In the genomic region with DNA sequence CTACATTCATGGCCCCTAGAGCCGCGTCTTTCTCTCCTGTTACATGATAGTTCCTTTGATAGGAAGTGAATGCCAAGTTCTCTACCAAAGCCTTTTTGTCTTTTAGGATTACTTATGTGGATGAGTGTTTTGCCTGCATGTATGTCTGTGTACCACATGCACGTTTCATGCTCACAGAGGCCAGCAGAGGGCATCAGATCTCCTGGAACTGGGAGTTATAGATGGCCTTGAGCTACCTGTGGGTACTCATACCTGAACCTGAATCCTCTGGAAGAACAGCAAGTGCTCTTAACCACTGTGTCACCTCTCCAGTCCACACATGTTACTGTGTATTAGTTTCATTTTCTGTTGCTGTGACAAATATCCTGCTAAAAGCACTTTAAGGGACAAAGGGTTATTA, we compare ENCODE assay signal across 11 mouse cellular contexts. TPM values are rescaled to one million over a fixed set of nuclear protein-coding genes. Genes with fewer than 3 reads are reported as not detected.
A peak's percentile ranks its signal among the peaks of the same experiment; 100 is the strongest.
DNase-seq lines count a peak whose midpoint lies in the region; ATAC-seq and TF ChIP-seq lines count a peak whose summit lies in the region.
"Had no signal": no experiment of that assay in that cellular context is flagged by ENCODE, and none has a peak within 500 bp of the region (broad histone marks: within the 10 kb centered on the region; RNA-seq: fewer than 3 reads in every experiment).

No protein-coding gene starts in this region.

- no peak overlapping the region for H3K4me3 ChIP-seq in heart, adult 2 months
- no peak overlapping the region for H3K4me3 ChIP-seq in heart, embryonic 11.5 days (ENCODE audit: low read depth, low read length)
- no peak overlapping the region for H3K4me3 ChIP-seq in small intestine, adult 2 months (ENCODE audit: low read depth, low read length)
- H3K4me3 ChIP-seq: embryonic facial prominence, embryonic 12.5 days; limb, embryonic 15.5 days; stomach, embryonic 15.5 days had no signal

- H3K4me1 ChIP-seq in heart, adult 2 months (ENCODE audit: control insufficient read depth, insufficient read depth, low read length) = peaks cover 3% of the 10 kb centered on the region; the same call in 1 of the 2 replicates
- H3K4me1 ChIP-seq in heart, embryonic 11.5 days (ENCODE audit: control insufficient read depth, insufficient read depth, low read length) = peaks cover 15% of the 10 kb centered on the region
- H3K4me1 ChIP-seq in small intestine, adult 2 months (ENCODE audit: control insufficient read depth, insufficient read depth, insufficient read length, low read length) = peaks cover 4% of the 10 kb centered on the region

- intact Hi-C loops in heart, adult 2 months (cut with DNase I) = loop anchor here (1.0 to 5.0 kb wide), 3 partner anchors 42 to 100 kb away; a partner anchor contains a TSS

- no peaks in the 10 kb centered on the region for H3K36me3 ChIP-seq in heart, adult 2 months (ENCODE audit: control insufficient read depth, insufficient read depth, low read length)
- H3K36me3 ChIP-seq in heart, embryonic 11.5 days (ENCODE audit: control insufficient read depth, insufficient read depth, low read length) = peaks cover 33% of the 10 kb centered on the region
- peaks cover 39% of the 10 kb centered on the region for H3K36me3 ChIP-seq in small intestine, adult 2 months (ENCODE audit: control insufficient read depth, insufficient read depth, low read length)

- no peaks in the 10 kb centered on the region for H3K9me3 ChIP-seq in heart, embryonic 11.5 days (replicated peaks; ENCODE audit: control insufficient read depth, low read length)
- H3K9me3 ChIP-seq: embryonic facial prominence, embryonic 12.5 days; limb, embryonic 15.5 days; stomach, embryonic 15.5 days had no signal

- TF ChIP-seq POLR2A in heart, adult 2 months (IDR thresholded peaks at IDR 0.05; ENCODE audit: insufficient read depth, low read depth, low read length) = no peak
- no peak for TF ChIP-seq POLR2A in small intestine, adult 2 months (IDR thresholded peaks at IDR 0.05; ENCODE audit: low read depth, low read length)

- no peak overlapping the region for H3K9ac ChIP-seq in heart, adult 2 months (ENCODE audit: low read depth, low read length)
- no peak overlapping the region for H3K9ac ChIP-seq in heart, embryonic 11.5 days (ENCODE audit: low read depth, low read length)
- H3K9ac ChIP-seq: embryonic facial prominence, embryonic 12.5 days; limb, embryonic 15.5 days; stomach, embryonic 15.5 days had no signal

- TF ChIP-seq CTCF in heart, adult 2 months (IDR thresholded peaks at IDR 0.05) = peak; percentile 73
- peak; percentile 34; the same call in 1 of the 2 replicates for TF ChIP-seq CTCF in small intestine, adult 2 months (IDR thresholded peaks at IDR 0.05; ENCODE audit: extremely low read depth, insufficient read length, insufficient replicate concordance, low read depth, low read length)

- WGBS in heart, adult 2 months = 67% methylated on average over 3 of the region's 3 CpGs
- WGBS in heart, embryonic 11.5 days (ENCODE audit: insufficient replicate concordance) = 63% methylated on average over 3 of the region's 3 CpGs
- WGBS in small intestine, adult 2 months = 65% methylated on average over 3 of the region's 3 CpGs

- DNase-seq in heart, adult 2 months = peak; percentile 36 to 48
- peak; percentile 69 to 71 for DNase-seq in B cell, adult 2 months
- peak; percentile 53 for DNase-seq in NIH3T3 (ENCODE audit: low read depth)
- peak; percentile 76 for DNase-seq in kidney, adult 9 months
- DNase-seq in testis, postnatal 10 days (ENCODE audit: low spot score) = no peak
- no peak for DNase-seq in testis, postnatal 14 days (ENCODE audit: low spot score)

- H3K27me3 ChIP-seq in heart, adult 2 months (ENCODE audit: control insufficient read depth, insufficient read depth, low read length) = peaks cover 7% of the 10 kb centered on the region; the same call in 1 of the 2 replicates
- peaks cover 4% of the 10 kb centered on the region for H3K27me3 ChIP-seq in heart, embryonic 11.5 days (ENCODE audit: control insufficient read depth, insufficient read depth, low read length)
- H3K27me3 ChIP-seq in small intestine, adult 2 months (ENCODE audit: control insufficient read depth, insufficient read depth, low read length) = peaks cover 9% of the 10 kb centered on the region

- H3K27ac ChIP-seq in heart, adult 2 months = no peak overlapping the region
- H3K27ac ChIP-seq in heart, embryonic 11.5 days (ENCODE audit: low read depth, low read length) = no peak overlapping the region
- no peak overlapping the region for H3K27ac ChIP-seq in small intestine, adult 2 months (ENCODE audit: insufficient read depth, low read depth, low read length)
- H3K27ac ChIP-seq: embryonic facial prominence, embryonic 12.5 days; limb, embryonic 15.5 days; stomach, embryonic 15.5 days had no signal

- H3K79me2 ChIP-seq in heart, adult 2 months (replicated peaks; ENCODE audit: control insufficient read depth, insufficient read depth, low read length) = no peaks in the 10 kb centered on the region

- TF ChIP-seq EP300 in heart, adult 2 months (IDR thresholded peaks at IDR 0.05; ENCODE audit: insufficient read depth, low read depth, low read length) = no peak

- H3K4me2 ChIP-seq in heart, embryonic 11.5 days = no peak overlapping the region
- H3K4me2 ChIP-seq: embryonic facial prominence, embryonic 12.5 days; limb, embryonic 15.5 days; stomach, embryonic 15.5 days had no signal

- no peak for ATAC-seq in heart, embryonic 11.5 days (replicated peaks; ENCODE audit: insufficient number of reproducible peaks, low FRiP score, low TSS enrichment)

RNA-seq across cellular contexts. Expression of a gene that starts 4.1 kb away (rescaled TPM):
- total RNA-seq in heart, adult 2 months (2021) = under 1 TPM; 0.42 to 0.75 TPM
- 1.9 and 2.1 TPM in 2 replicates for polyA plus RNA-seq in heart, adult 2 months (2012; rRNA removed)
- 2.7 and 3.3 TPM in 2 replicates for polyA plus RNA-seq in heart, embryonic 11.5 days (2014; fragmentation: Nextera tagmentation; extraction: Ambion mirVana)
- 1.3 and 2.0 TPM in 2 replicates for polyA plus RNA-seq in small intestine, adult 2 months (2012; rRNA removed)

RNA-seq across cellular contexts. Expression of a gene that starts 13.0 kb away (rescaled TPM):
- 10 to 100 TPM in 1 of 2 experiments, 1 to 10 TPM in 1; 6.9 to 10.2 TPM for total RNA-seq in heart, adult 2 months (2021)
- polyA plus RNA-seq in heart, adult 2 months (2012; rRNA removed) = 12.6 and 16.0 TPM in 2 replicates
- polyA plus RNA-seq in heart, embryonic 11.5 days (2014; fragmentation: Nextera tagmentation; extraction: Ambion mirVana) = 15.3 and 15.9 TPM in 2 replicates
- polyA plus RNA-seq in small intestine, adult 2 months (2012; rRNA removed) = 20.6 and 20.8 TPM in 2 replicates

RNA-seq across cellular contexts. Expression of a gene that starts 24.1 kb away (rescaled TPM):
- 10 to 100 TPM; 20.3 to 21.7 TPM for total RNA-seq in heart, adult 2 months (2021)
- polyA plus RNA-seq in heart, adult 2 months (2012; rRNA removed) = 16.1 and 19.0 TPM in 2 replicates
- 3.6 and 4.9 TPM in 2 replicates for polyA plus RNA-seq in heart, embryonic 11.5 days (2014; fragmentation: Nextera tagmentation; extraction: Ambion mirVana)
- 3.1 and 7.5 TPM in 2 replicates for polyA plus RNA-seq in small intestine, adult 2 months (2012; rRNA removed)

RNA-seq across cellular contexts. Expression of a gene that starts 27.6 kb away (rescaled TPM):
- 10 to 100 TPM; 14.4 to 15.7 TPM for total RNA-seq in heart, adult 2 months (2021)
- polyA plus RNA-seq in heart, adult 2 months (2012; rRNA removed) = 20.4 and 29.9 TPM in 2 replicates
- polyA plus RNA-seq in heart, embryonic 11.5 days (2014; fragmentation: Nextera tagmentation; extraction: Ambion mirVana) = 4.7 and 7.1 TPM in 2 replicates
- 113 and 257 TPM in 2 replicates for polyA plus RNA-seq in small intestine, adult 2 months (2012; rRNA removed)

RNA-seq across cellular contexts. Expression of a gene that starts 33.3 kb away (rescaled TPM):
- total RNA-seq in heart, adult 2 months (2021) = 10 to 100 TPM; 18.9 to 20.6 TPM
- 34.3 and 51.3 TPM in 2 replicates for polyA plus RNA-seq in heart, adult 2 months (2012; rRNA removed)
- polyA plus RNA-seq in heart, embryonic 11.5 days (2014; fragmentation: Nextera tagmentation; extraction: Ambion mirVana) = 40.2 and 46.3 TPM in 2 replicates
- polyA plus RNA-seq in small intestine, adult 2 months (2012; rRNA removed) = 27.7 and 47.4 TPM in 2 replicates

Comparison
In these comparisons a context has a peak if more than half of its experiments do, and no peak if none do; other contexts are left out.
1. DNase-seq: peak in heart, adult 2 months (2 of 2), B cell, adult 2 months (2 of 2), NIH3T3 (single experiment) and kidney, adult 9 months (single experiment); none in testis, postnatal 10 days (single experiment) and testis, postnatal 14 days (single experiment).